ENCODE assay signal across 14 mouse cellular contexts in genomic region chr9:94101958-94102357, GRCm38 (mm10).
"Had no signal": no experiment of that assay in that cellular context is flagged by ENCODE, and none has a peak within 500 bp of the region (broad histone marks: within the 10 kb centered on the region; RNA-seq: fewer than 3 reads in every experiment).

No protein-coding gene starts in this region.

- H3K27ac ChIP-seq: midbrain, embryonic 13.5 days; midbrain, embryonic 15.5 days; neural tube, embryonic 13.5 days; stomach, embryonic 15.5 days; stomach, postnatal 0 days had no signal

- H3K4me1 ChIP-seq: midbrain, embryonic 13.5 days; midbrain, embryonic 15.5 days; stomach, embryonic 15.5 days had no signal

- H3K4me2 ChIP-seq: lung, embryonic 14.5 days; midbrain, embryonic 11.5 days; midbrain, embryonic 13.5 days; midbrain, embryonic 15.5 days; neural tube, embryonic 13.5 days; stomach, embryonic 15.5 days had no signal

- H3K36me3 ChIP-seq: midbrain, embryonic 13.5 days; midbrain, embryonic 15.5 days; neural tube, embryonic 13.5 days; stomach, embryonic 15.5 days had no signal

- DNase-seq: lung, adult 18-20 months; lung, embryonic 14.5 days; lung, postnatal 10 days; lung, postnatal 4 days; right cerebral cortex, postnatal 14 days; thymus, adult 2 months; thymus, postnatal 25 days; thymus, postnatal 4 days had no signal

- H3K9ac ChIP-seq: lung, embryonic 14.5 days; midbrain, embryonic 13.5 days; midbrain, embryonic 15.5 days; neural tube, embryonic 13.5 days; stomach, embryonic 15.5 days had no signal

- H3K9me3 ChIP-seq: midbrain, embryonic 13.5 days; midbrain, embryonic 15.5 days; neural tube, embryonic 13.5 days; stomach, embryonic 15.5 days had no signal

- ATAC-seq: midbrain, embryonic 13.5 days; midbrain, embryonic 15.5 days had no signal

- H3K27me3 ChIP-seq: midbrain, embryonic 13.5 days; midbrain, embryonic 15.5 days; neural tube, embryonic 13.5 days; stomach, embryonic 15.5 days had no signal

- H3K4me3 ChIP-seq: midbrain, embryonic 13.5 days; midbrain, embryonic 15.5 days; neural tube, embryonic 13.5 days; stomach, embryonic 15.5 days had no signal
